Mouse (Mus musculus) limb, embryonic 13.5 days (tissue): ENCODE data around the gene Ror2. TPM values are rescaled to one million over a fixed set of nuclear protein-coding genes. Genes with fewer than 3 reads are reported as not detected.

Source experiments
- ATAC-seq: fragments of 200-750 bp; cut with Nextera tagmentation; 2 replicates; pipeline ENCODE4 v1.8.0; 2017; ENCODE audit warnings: low read depth, moderate number of reproducible peaks, moderate TSS enrichment; ENCODE audit not compliant: low FRiP score
- H3K27ac ChIP-seq: fragments of 300-500 bp; sonication (generic); 2 replicates; pipeline ENCODE4 v1.5.1; 2015; ENCODE audit warnings: inconsistent platforms, mild to moderate bottlenecking, moderate library complexity
- H3K27me3 ChIP-seq: fragments of 300-500 bp; sonication (generic); 2 replicates; pipeline ENCODE4 v1.6.1; 2015; ENCODE audit warnings: mild to moderate bottlenecking, inconsistent platforms
- H3K36me3 ChIP-seq: fragments of 300-500 bp; sonication (generic); 2 replicates; pipeline ENCODE4 v1.6.1; 2015; ENCODE audit warnings: inconsistent platforms, mild to moderate bottlenecking, moderate library complexity
- H3K4me1 ChIP-seq: fragments of 300-500 bp; sonication (generic); 2 replicates; pipeline ENCODE4 v1.6.1; 2015; ENCODE audit warnings: inconsistent platforms
- H3K4me2 ChIP-seq: fragments of 300-500 bp; sonication (generic); replicated peaks from 2 replicates; pipeline ENCODE4 v1.6.1; 2015; ENCODE audit warnings: inconsistent platforms, mild to moderate bottlenecking, moderate library complexity
- H3K4me3 ChIP-seq: fragments of 300-500 bp; sonication (generic); 2 replicates; pipeline ENCODE4 v1.5.1; 2015; ENCODE audit warnings: moderate library complexity, mild to moderate bottlenecking, inconsistent platforms
- H3K9ac ChIP-seq: fragments of 300-500 bp; sonication (generic); 2 replicates; pipeline ENCODE4 v1.6.1; 2015; ENCODE audit warnings: mild to moderate bottlenecking, inconsistent platforms
- H3K9me3 ChIP-seq: fragments of 300-500 bp; sonication (generic); 2 replicates; pipeline ENCODE4 v1.6.1; 2016; ENCODE audit warnings: inconsistent platforms
- WGBS: fragments of 180-500 bp; shearing (Covaris S2); methylation state at CpG from one replicate; pipeline ENCODE4 v1.1.7; 2015; 5-methylcytosine and 5-hydroxymethylcytosine counted together
- polyA plus RNA-seq: library from polyadenylated mRNA; unstranded; fragments of >200 nt; fragmentation: Nextera tagmentation; extraction: Ambion mirVana; gene quantifications from 2 replicates; pipeline ENCODE4 v1.2.1, GENCODE M21; 2015

Ror2 gene
- polyA plus RNA-seq, 1 experiment from 2014 or later = 25.7 TPM

GRCm38 (mm10) chr13:53305256-53305655, 19.3 kb upstream of the Ror2 start:
- Histone ChIP-seq H3K27me3 (no peaks in the 10 kb centered on the region), H3K36me3 (no peaks in the 10 kb centered on the region), H3K9me3 (no peaks in the 10 kb centered on the region), H3K4me2 (no peak overlapping the region), H3K4me3 (no peak overlapping the region), H3K9ac (no peak overlapping the region), H3K4me1 (peaks cover 29% of the 10 kb centered on the region), H3K27ac (no peak overlapping the region)
- WGBS = 83% methylated on average over 8 of the region's 8 CpGs
- no peak for ATAC-seq

GRCm38 (mm10) chr13:53302688-53303087, 16.8 kb upstream of the Ror2 start:
- H3K4me3 ChIP-seq = no peak overlapping the region
- peaks cover 10% of the 10 kb centered on the region for H3K4me1 ChIP-seq
- H3K4me2 ChIP-seq = no peak overlapping the region
- ATAC-seq = no peak
- no peaks in the 10 kb centered on the region for H3K36me3 ChIP-seq
- H3K27me3 ChIP-seq = 0 out of 2 replicates have a peak, but pooled peaks cover 3% of the 10 kb centered on the region
- no peak overlapping the region for H3K27ac ChIP-seq
- no peak overlapping the region for H3K9ac ChIP-seq
- no peaks in the 10 kb centered on the region for H3K9me3 ChIP-seq
- WGBS = 47% methylated on average over 10 of the region's 10 CpGs

GRCm38 (mm10) chr13:53293065-53293464, 7.1 kb upstream of the Ror2 start:
- Histone ChIP-seq H3K4me1 (peaks cover 33% of the 10 kb centered on the region), H3K9ac (no peak overlapping the region), H3K27ac (no peak overlapping the region), H3K4me3 (no peak overlapping the region), H3K36me3 (no peaks in the 10 kb centered on the region), H3K9me3 (no peaks in the 10 kb centered on the region), H3K4me2 (peak overlapping the region; percentile 41), H3K27me3 (peaks cover 3% of the 10 kb centered on the region)
- 0 out of 2 replicates have a peak, but pooled peaks have one; percentile 54 for ATAC-seq
- WGBS = 14% methylated on average over 12 of the region's 12 CpGs

GRCm38 (mm10) chr13:53292244-53292643, 6.3 kb upstream of the Ror2 start:
- Histone ChIP-seq H3K9me3 (0 out of 2 replicates have a peak, but pooled peaks cover 5% of the 10 kb centered on the region), H3K4me2 (no peak overlapping the region), H3K27ac (no peak overlapping the region), H3K4me3 (no peak overlapping the region), H3K9ac (no peak overlapping the region), H3K4me1 (peaks cover 24% of the 10 kb centered on the region), H3K36me3 (no peaks in the 10 kb centered on the region), H3K27me3 (no peaks in the 10 kb centered on the region; the same call in none of the 2 replicates)
- 30% methylated on average over 3 of the region's 3 CpGs for WGBS
- no peak for ATAC-seq

GRCm38 (mm10) chr13:53285261-53285755, 616 bp downstream of the Ror2 start:
- peak overlapping the region; percentile 87 for H3K4me2 ChIP-seq
- H3K9ac ChIP-seq = peak overlapping the region; percentile 98
- H3K36me3 ChIP-seq = no peaks in the 10 kb centered on the region
- peaks cover 48% of the 10 kb centered on the region for H3K4me1 ChIP-seq
- H3K4me3 ChIP-seq = peak overlapping the region; percentile 86
- H3K9me3 ChIP-seq = 0 out of 2 replicates have a peak, but pooled peaks cover 9% of the 10 kb centered on the region
- H3K27me3 ChIP-seq = no peaks in the 10 kb centered on the region
- peak; percentile 55 for ATAC-seq
- peak overlapping the region; percentile 84 for H3K27ac ChIP-seq
- whole genome bisulfite sequencing = under 1% methylated on average over 35 of the region's 35 CpGs

- H3K4me3 ChIP-seq = peak overlapping the region; percentile 86
- peaks cover 50% of the 10 kb centered on the region for H3K4me1 ChIP-seq
- 0 out of 2 replicates have a peak, but pooled peaks cover 9% of the 10 kb centered on the region for H3K9me3 ChIP-seq
- peak overlapping the region; percentile 98 for H3K9ac ChIP-seq
- no peaks in the 10 kb centered on the region for H3K36me3 ChIP-seq
- WGBS = under 1% methylated on average over 17 of the region's 17 CpGs
- ATAC-seq = no peak
- H3K27ac ChIP-seq = peak overlapping the region; percentile 84
- no peaks in the 10 kb centered on the region for H3K27me3 ChIP-seq
- H3K4me2 ChIP-seq = peak overlapping the region; percentile 87
These were observed 1.2 kb downstream of the Ror2 start for GRCm38 (mm10) chr13:53284740-53285191.

GRCm38 (mm10) chr13:53281604-53282396, 4.1 kb downstream of the Ror2 start:
- H3K4me2 ChIP-seq = peak overlapping the region; percentile 87
- H3K4me3 ChIP-seq = no peak overlapping the region; the same call in 1 of the 2 replicates
- no peaks in the 10 kb centered on the region for H3K9me3 ChIP-seq
- H3K27ac ChIP-seq = peak overlapping the region; percentile 22; the same call in 1 of the 2 replicates
- no peaks in the 10 kb centered on the region for H3K36me3 ChIP-seq
- no peaks in the 10 kb centered on the region for H3K27me3 ChIP-seq
- 17% methylated on average over 11 of the region's 11 CpGs for WGBS
- no peak overlapping the region for H3K9ac ChIP-seq
- H3K4me1 ChIP-seq = peaks cover 79% of the 10 kb centered on the region
- ATAC-seq = no peak

GRCm38 (mm10) chr13:53278908-53279307, 7.0 kb downstream of the Ror2 start:
- H3K27ac ChIP-seq = no peak overlapping the region
- ATAC-seq = no peak
- H3K36me3 ChIP-seq = no peaks in the 10 kb centered on the region
- H3K4me2 ChIP-seq = no peak overlapping the region
- no peaks in the 10 kb centered on the region for H3K27me3 ChIP-seq
- H3K9me3 ChIP-seq = no peaks in the 10 kb centered on the region
- H3K9ac ChIP-seq = no peak overlapping the region
- peaks cover 88% of the 10 kb centered on the region for H3K4me1 ChIP-seq
- WGBS = 62% methylated on average over 10 of the region's 10 CpGs
- no peak overlapping the region for H3K4me3 ChIP-seq

GRCm38 (mm10) chr13:53276381-53276780, 9.5 kb downstream of the Ror2 start:
- Histone ChIP-seq H3K36me3 (no peaks in the 10 kb centered on the region), H3K4me2 (no peak overlapping the region), H3K9me3 (no peaks in the 10 kb centered on the region), H3K27me3 (no peaks in the 10 kb centered on the region), H3K9ac (no peak overlapping the region), H3K4me1 (peaks cover 74% of the 10 kb centered on the region), H3K4me3 (no peak overlapping the region), H3K27ac (no peak overlapping the region)
- ATAC-seq = no peak
- 18% methylated on average over 7 of the region's 7 CpGs for WGBS

GRCm38 (mm10) chr13:53275778-53276177, 10.1 kb downstream of the Ror2 start:
- WGBS = 50% methylated on average over 8 of the region's 8 CpGs
- Histone ChIP-seq H3K4me3 (no peak overlapping the region), H3K9ac (no peak overlapping the region), H3K4me2 (no peak overlapping the region), H3K27me3 (no peaks in the 10 kb centered on the region), H3K4me1 (peaks cover 68% of the 10 kb centered on the region), H3K27ac (no peak overlapping the region), H3K9me3 (no peaks in the 10 kb centered on the region), H3K36me3 (no peaks in the 10 kb centered on the region)
- no peak for ATAC-seq

- H3K4me1 ChIP-seq = peaks cover 62% of the 10 kb centered on the region
- no peaks in the 10 kb centered on the region for H3K36me3 ChIP-seq
- ATAC-seq = no peak
- H3K9me3 ChIP-seq = no peaks in the 10 kb centered on the region
- H3K9ac ChIP-seq = no peak overlapping the region
- H3K27me3 ChIP-seq = no peaks in the 10 kb centered on the region
- no peak overlapping the region for H3K4me3 ChIP-seq
- H3K4me2 ChIP-seq = no peak overlapping the region
- no peak overlapping the region for H3K27ac ChIP-seq
- WGBS = 51% methylated on average over 1 of the region's 1 CpGs
These were observed 11.2 kb downstream of the Ror2 start for GRCm38 (mm10) chr13:53274771-53275170.

- Histone ChIP-seq H3K9ac (no peak overlapping the region), H3K27me3 (no peaks in the 10 kb centered on the region), H3K9me3 (no peaks in the 10 kb centered on the region), H3K4me3 (no peak overlapping the region), H3K36me3 (no peaks in the 10 kb centered on the region), H3K4me2 (no peak overlapping the region), H3K27ac (no peak overlapping the region), H3K4me1 (peaks cover 59% of the 10 kb centered on the region)
- WGBS = 86% methylated on average over 3 of the region's 3 CpGs
- no peak for ATAC-seq
These were observed 14.3 kb downstream of the Ror2 start for GRCm38 (mm10) chr13:53271595-53271994.
